Mouse (Mus musculus) intestine, postnatal 0 days (tissue): ENCODE measurements around the gene Tmem189. TPM values are rescaled to one million over a fixed set of nuclear protein-coding genes. Genes with fewer than 3 reads are reported as not detected.
"Not testable (repeated sequence)": the region's sequence is repeated elsewhere in the genome, so short reads cannot be mapped to it uniquely, and the experiment has no call there.

Experiments
- ATAC-seq: fragments of 200-750 bp; cut with Nextera tagmentation; 2 replicates; pipeline ENCODE4 v1.8.0; 2017; ENCODE audit warnings: mild to moderate bottlenecking, moderate TSS enrichment, moderate library complexity
- H3K27ac ChIP-seq: fragments of 300-500 bp; sonication (generic); 2 replicates; pipeline ENCODE4 v1.5.1; 2014; ENCODE audit warnings: mild to moderate bottlenecking, low read depth, low read length, moderate library complexity
- H3K27me3 ChIP-seq: fragments of 300-500 bp; sonication (generic); replicated peaks from 2 replicates; pipeline ENCODE4 v1.6.1; 2014; ENCODE audit warnings: low read length, mixed read lengths; ENCODE audit not compliant: control insufficient read depth, insufficient read depth
- H3K36me3 ChIP-seq: fragments of 300-500 bp; sonication (generic); 2 replicates; pipeline ENCODE4 v1.6.1; 2014; ENCODE audit warnings: mild to moderate bottlenecking, moderate library complexity; ENCODE audit not compliant: control insufficient read depth, insufficient read depth
- H3K4me1 ChIP-seq: fragments of 300-500 bp; sonication (generic); replicated peaks from 2 replicates; pipeline ENCODE4 v1.6.1; 2014; ENCODE audit warnings: antibody characterized with exemption, low read length, mixed read lengths; ENCODE audit not compliant: control insufficient read depth, insufficient read depth
- H3K4me2 ChIP-seq: fragments of 300-500 bp; sonication (generic); replicated peaks from 2 replicates; pipeline ENCODE4 v1.6.1; 2014; ENCODE audit warnings: low read depth, mild to moderate bottlenecking, moderate library complexity
- H3K4me3 ChIP-seq: fragments of 300-500 bp; sonication (generic); 2 replicates; pipeline ENCODE4 v1.5.1; 2014; ENCODE audit warnings: low read depth, low read length
- H3K9ac ChIP-seq: fragments of 300-500 bp; sonication (generic); 2 replicates; pipeline ENCODE4 v1.6.1; 2014; ENCODE audit warnings: mild to moderate bottlenecking, low read depth, low read length
- H3K9me3 ChIP-seq: fragments of 300-500 bp; sonication (generic); 2 replicates; pipeline ENCODE4 v1.6.1; 2016; ENCODE audit warnings: mixed run types; ENCODE audit not compliant: control insufficient read depth
- CTCF ChIP-seq: sonication (generic); IDR thresholded peaks from 2 replicates; pipeline ENCODE4 v1.5.1; 2016; ENCODE audit warnings: low read depth, mild to moderate bottlenecking, control low read depth, antibody characterized with exemption, moderate library complexity
- WGBS: fragments of 180-500 bp; shearing (Covaris S2); extraction: QIAGEN DNeasy Blood & Tissue Kit; methylation state at CpG from one replicate; pipeline ENCODE4 v1.1.7; 2014; 5-methylcytosine and 5-hydroxymethylcytosine counted together
- polyA plus RNA-seq: library from polyadenylated mRNA; unstranded; fragments of >200 nt; fragmentation: Nextera tagmentation; extraction: Ambion mirVana; gene quantifications from 2 replicates; pipeline ENCODE4 v1.2.1, GENCODE M21; 2015

The Tmem189 gene
- polyA plus RNA-seq, 1 experiment from 2014 or later = 26.8 TPM

DNA sequence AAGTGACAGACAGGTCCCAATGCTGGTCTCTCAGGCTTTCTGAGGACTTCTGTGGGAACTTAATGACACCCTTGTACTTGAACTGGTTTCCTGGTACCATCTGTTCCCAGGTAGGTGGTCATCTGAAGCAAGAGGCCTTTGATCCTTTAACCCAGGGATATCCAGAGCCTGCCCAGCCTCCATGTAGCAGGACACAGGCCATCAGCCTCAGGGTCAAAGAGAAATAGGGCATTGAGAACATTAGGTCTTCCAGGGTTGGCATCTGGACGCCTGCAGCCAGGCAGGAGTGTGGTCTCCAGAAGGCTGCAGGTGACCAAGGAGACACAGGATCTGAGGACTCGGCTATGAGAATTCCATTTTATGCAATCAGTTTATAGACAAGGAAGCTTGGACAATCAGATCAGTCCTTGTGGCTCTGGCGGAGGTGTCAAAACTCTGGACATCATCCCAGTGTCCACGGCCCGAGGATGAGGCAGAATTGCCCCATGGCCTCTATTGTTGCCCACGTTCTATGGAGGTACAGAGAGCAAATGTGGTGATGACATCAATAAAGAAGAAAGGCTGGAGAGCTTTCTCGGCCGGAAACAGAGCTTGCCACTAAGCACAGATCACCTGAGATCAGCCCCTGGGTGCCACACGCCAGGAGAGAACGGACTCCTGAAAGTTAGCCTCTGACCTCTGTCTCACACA lies 34.6 kb downstream of the Tmem189 start:
- no peak for TF ChIP-seq CTCF
- H3K27ac ChIP-seq = no peak overlapping the region
- peaks cover 33% of the 10 kb centered on the region for H3K36me3 ChIP-seq
- H3K9me3 ChIP-seq = no peaks in the 10 kb centered on the region
- no peak for ATAC-seq
- H3K4me3 ChIP-seq = no peak overlapping the region
- no peak overlapping the region for H3K9ac ChIP-seq
- H3K27me3 ChIP-seq = 0 out of 2 replicates have a peak, but pooled peaks cover 4% of the 10 kb centered on the region
- peaks cover 13% of the 10 kb centered on the region for H3K4me1 ChIP-seq
- no peak overlapping the region for H3K4me2 ChIP-seq
- WGBS = 88% methylated on average over 10 of the region's 10 CpGs

DNA sequence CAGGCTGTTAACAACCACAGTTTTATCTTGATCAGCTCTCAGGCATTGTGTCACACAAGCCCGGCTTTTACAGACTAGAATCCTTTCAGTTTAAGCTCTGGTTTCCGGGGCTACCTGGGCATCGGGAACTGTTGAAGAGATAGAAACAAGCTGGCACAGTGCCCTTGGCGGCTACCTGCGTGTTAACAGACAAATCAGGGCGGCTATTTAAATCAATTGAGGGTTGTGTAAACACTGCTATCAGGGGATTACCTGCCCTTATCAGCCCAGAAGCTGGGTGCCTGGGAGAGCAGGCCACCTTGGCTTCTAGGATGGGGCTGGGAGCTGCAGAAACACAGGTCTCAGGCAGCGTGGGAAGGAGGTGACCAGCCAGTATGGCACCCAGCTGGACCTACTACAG lies 36.9 kb downstream of the Tmem189 start:
- 33% methylated on average over 7 of the region's 7 CpGs for WGBS
- Histone ChIP-seq H3K36me3 (peaks cover 38% of the 10 kb centered on the region), H3K9ac (no peak overlapping the region), H3K27ac (no peak overlapping the region), H3K4me3 (no peak overlapping the region), H3K9me3 (no peaks in the 10 kb centered on the region), H3K27me3 (0 out of 2 replicates have a peak, but pooled peaks cover 4% of the 10 kb centered on the region), H3K4me1 (no peaks in the 10 kb centered on the region), H3K4me2 (no peak overlapping the region)
- TF ChIP-seq CTCF = no peak
- ATAC-seq = peak; percentile 63

DNA sequence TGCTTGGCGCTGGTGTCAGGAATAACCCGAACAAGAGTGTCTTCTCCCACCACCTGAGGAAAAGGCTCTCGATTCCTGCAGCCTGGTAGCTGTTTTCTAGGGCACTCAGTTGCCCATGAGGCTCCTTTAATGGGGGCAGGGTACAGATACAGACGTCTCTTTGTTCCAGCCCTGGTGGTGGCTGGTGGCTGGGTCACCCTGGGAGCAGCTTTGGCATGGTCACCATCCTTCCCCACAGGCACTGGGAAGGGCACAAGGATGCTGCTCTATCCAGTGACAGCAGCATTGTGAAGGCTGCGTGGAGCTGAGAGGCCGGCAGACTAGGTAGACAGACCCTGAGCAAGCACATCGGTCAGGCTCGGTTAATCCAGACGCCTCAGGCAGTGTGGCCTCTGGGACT lies 38.0 kb downstream of the Tmem189 start:
- 91% methylated on average over 9 of the region's 9 CpGs for WGBS
- H3K4me1 ChIP-seq = no peaks in the 10 kb centered on the region
- no peak overlapping the region for H3K9ac ChIP-seq
- no peak overlapping the region for H3K4me2 ChIP-seq
- ATAC-seq = no peak
- H3K4me3 ChIP-seq = no peak overlapping the region
- no peak for TF ChIP-seq CTCF
- peaks cover 38% of the 10 kb centered on the region for H3K36me3 ChIP-seq
- H3K27ac ChIP-seq = no peak overlapping the region
- 0 out of 2 replicates have a peak, but pooled peaks cover 4% of the 10 kb centered on the region for H3K27me3 ChIP-seq
- no peaks in the 10 kb centered on the region for H3K9me3 ChIP-seq

DNA sequence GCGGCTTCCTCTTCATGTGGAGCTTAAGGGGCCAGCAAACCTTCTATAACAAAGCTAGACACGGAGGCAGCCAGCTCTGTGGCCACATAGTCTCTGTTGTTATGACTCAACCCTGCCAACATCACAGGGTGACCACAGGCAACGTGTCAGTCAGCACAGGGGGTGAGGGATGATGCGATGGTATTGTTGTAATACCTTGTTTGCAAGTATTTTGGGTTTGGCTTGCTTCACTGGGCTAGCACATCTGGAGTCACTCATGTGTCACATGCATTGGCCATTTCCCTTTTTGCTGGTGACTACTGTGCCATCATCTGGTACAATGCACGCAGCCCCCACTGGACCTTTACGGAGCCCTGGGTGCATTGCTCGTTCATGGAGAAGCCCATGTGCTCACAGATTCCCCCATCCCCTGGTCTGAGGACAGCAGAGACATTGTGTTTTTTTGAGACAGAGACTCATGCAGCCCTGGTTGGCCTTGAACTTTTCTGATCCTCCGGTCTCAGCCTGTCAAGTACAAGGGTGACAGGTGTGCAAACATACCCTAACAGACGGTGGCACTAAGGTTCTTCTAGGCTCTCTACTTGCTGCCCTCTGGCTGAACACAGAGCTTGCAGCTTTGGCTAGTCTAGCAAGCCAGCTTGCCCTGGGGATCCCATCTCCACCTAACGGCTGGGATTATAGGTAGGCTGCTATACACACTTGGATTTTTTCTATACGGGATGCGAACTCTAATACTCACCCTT lies 40.2 kb downstream of the Tmem189 start:
- no peak for ATAC-seq
- 85% methylated on average over 12 of the region's 12 CpGs for WGBS
- H3K9me3 ChIP-seq = no peaks in the 10 kb centered on the region
- H3K4me1 ChIP-seq = no peaks in the 10 kb centered on the region
- no peak for TF ChIP-seq CTCF
- no peak overlapping the region for H3K4me2 ChIP-seq
- H3K9ac ChIP-seq = no peak overlapping the region
- H3K4me3 ChIP-seq = no peak overlapping the region
- H3K27me3 ChIP-seq = 0 out of 2 replicates have a peak, but pooled peaks cover 2% of the 10 kb centered on the region
- H3K27ac ChIP-seq = no peak overlapping the region
- H3K36me3 ChIP-seq = peaks cover 54% of the 10 kb centered on the region

DNA sequence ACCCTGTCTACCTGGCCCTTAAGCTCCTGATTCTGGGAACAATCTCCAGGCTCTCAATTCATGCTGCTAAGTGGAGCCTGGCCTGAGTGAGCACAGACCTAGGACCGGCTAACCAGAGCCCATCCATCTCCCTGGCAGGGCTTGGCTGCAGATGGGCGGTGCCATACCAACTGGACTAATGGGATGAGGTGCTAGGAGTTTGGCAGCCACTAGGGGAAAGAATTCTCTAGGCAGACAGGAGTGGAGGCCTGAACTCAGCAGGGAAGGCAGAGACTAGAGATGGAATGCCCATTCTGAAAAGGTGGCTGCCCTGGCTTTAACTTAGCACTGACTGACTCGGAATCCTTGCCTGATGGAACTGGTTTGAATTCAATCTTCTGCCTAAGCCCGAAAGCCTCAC lies 43.2 kb downstream of the Tmem189 start:
- Histone ChIP-seq H3K27me3 (no peaks in the 10 kb centered on the region), H3K4me1 (no peaks in the 10 kb centered on the region), H3K27ac (no peak overlapping the region), H3K36me3 (peaks cover 48% of the 10 kb centered on the region), H3K9me3 (no peaks in the 10 kb centered on the region), H3K4me2 (no peak overlapping the region), H3K4me3 (no peak overlapping the region), H3K9ac (no peak overlapping the region)
- WGBS = 79% methylated on average over 4 of the region's 4 CpGs
- ATAC-seq = no peak
- peak; percentile 54 for TF ChIP-seq CTCF

DNA sequence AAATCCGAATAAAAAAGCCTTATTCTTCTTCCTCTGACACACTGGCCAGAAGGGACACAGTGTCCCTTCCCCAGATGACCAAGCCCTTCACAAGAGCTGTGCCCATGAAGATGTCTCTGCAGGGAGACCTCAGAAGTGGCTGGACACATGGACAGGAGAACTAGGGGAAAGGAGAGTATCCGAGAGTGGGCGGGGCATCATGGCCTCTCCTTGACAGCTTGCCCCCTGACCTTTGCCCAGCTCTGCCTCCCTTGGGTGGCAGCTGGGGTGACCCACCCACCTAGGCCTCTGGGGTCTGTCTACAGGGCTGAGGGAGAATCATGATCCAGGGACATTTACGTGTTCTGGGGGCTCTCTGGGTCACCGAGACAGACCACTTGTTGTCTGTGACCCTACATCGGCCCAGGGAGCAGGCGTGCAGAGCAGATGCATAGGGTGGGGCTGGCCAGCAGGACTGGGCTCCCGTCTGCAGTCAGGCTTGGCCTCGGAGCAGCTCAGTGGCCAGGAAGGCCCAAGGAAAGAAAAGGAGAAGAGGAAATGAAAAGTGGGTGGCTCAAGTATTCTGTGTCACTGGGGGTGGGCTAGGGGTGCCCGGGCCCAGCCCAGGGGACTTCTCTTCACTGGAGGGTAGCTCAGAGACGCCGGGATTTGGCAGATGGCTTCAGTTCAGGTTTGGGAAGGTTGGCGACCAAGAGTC lies 46.1 kb downstream of the Tmem189 start:
- 77% methylated on average over 13 of the region's 13 CpGs for WGBS
- ATAC-seq, H3K27me3 ChIP-seq, H3K9ac ChIP-seq, H3K4me3 ChIP-seq, H3K4me1 ChIP-seq, H3K27ac ChIP-seq, H3K4me2 ChIP-seq, H3K9me3 ChIP-seq: not testable (repeated sequence)
- peaks cover 32% of the 10 kb centered on the region for H3K36me3 ChIP-seq
